Mouse (Mus musculus) brain, embryonic 14.5 days (tissue): ENCODE data around the gene As3mt.

Experiments used
- CTCF ChIP-seq: fragments of 200-500 bp; IDR thresholded peaks from 2 replicates; pipeline ENCODE4 v1.5.1; 2012; ENCODE audit warnings: inconsistent platforms, mild to moderate bottlenecking, moderate library complexity, borderline replicate concordance; ENCODE audit not compliant: insufficient read depth, insufficient read length; ENCODE audit errors: extremely low read depth
- POLR2A ChIP-seq: fragments of 200-500 bp; IDR thresholded peaks from 2 replicates; pipeline ENCODE4 v1.6.1; 2012; ENCODE audit warnings: mild to moderate bottlenecking, inconsistent platforms, borderline replicate concordance; ENCODE audit not compliant: poor library complexity, insufficient read depth, insufficient read length, severe bottlenecking; ENCODE audit errors: extremely low read depth

DNA sequence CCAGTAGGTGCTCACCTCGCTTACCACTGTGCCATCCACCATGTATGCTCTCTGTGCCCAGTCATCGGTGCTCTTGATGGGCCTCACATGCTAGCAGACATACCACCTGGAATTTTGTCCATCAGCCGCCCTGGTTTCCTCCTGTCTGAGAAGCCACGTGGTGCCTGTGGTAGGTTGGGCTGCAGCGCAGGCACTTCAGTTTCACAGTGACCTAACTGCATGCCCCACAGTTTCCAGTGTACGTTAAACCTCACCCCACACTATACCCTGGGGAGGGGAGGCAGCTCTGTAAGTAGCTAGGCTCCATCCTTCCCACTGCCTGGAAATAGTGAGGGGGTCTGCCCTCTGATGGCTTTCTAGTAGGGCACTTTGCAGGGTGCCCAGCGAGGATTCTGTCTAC, 26.4 kb downstream of the As3mt start:
- TF ChIP-seq POLR2A (no peak), CTCF (no peak)
